Mouse (Mus musculus): ENCODE measurements at regions not wholly inside any gene's neighbourhood (a gene's known extent, or its start where the extent isn't known, plus 50 kb on each side); places are given as distances from the start of the nearest gene placed in this dataset.

GRCm38 (mm10) chr3:9922541-9923046 is 165.3 kb upstream of the Gm9833 start:
- H3K4me1 ChIP-seq (ENCODE audit: control insufficient read depth, insufficient read depth, low read length): no peaks in the 10 kb centered on the region
- H3K27me3 ChIP-seq (ENCODE audit: control insufficient read depth, insufficient read depth, low read length): no peaks in the 10 kb centered on the region
- no peak for TF ChIP-seq POLR2A (IDR thresholded peaks at IDR 0.05; ENCODE audit: control insufficient read depth, low read depth, low read length)
- TF ChIP-seq CTCF (IDR thresholded peaks at IDR 0.05; ENCODE audit: control insufficient read depth, insufficient read depth, insufficient replicate concordance, low read depth, low read length): no peak
- H3K36me3 ChIP-seq (ENCODE audit: control insufficient read depth, insufficient read depth, low read length): no peaks in the 10 kb centered on the region
- no peak overlapping the region for H3K27ac ChIP-seq (ENCODE audit: control insufficient read depth, insufficient read depth, low read depth, low read length)
- H3K4me3 ChIP-seq (ENCODE audit: control insufficient read depth, low read depth, low read length): no peak overlapping the region

- no peak overlapping the region for H3K4me3 ChIP-seq (ENCODE audit: control insufficient read depth, low read depth, low read length)
- H3K27ac ChIP-seq (ENCODE audit: control insufficient read depth, insufficient read depth, low read depth, low read length): no peak overlapping the region
- H3K27me3 ChIP-seq (ENCODE audit: control insufficient read depth, insufficient read depth, low read length): no peaks in the 10 kb centered on the region
- H3K36me3 ChIP-seq (ENCODE audit: control insufficient read depth, insufficient read depth, low read length): no peaks in the 10 kb centered on the region
- no peak for TF ChIP-seq POLR2A (IDR thresholded peaks at IDR 0.05; ENCODE audit: control insufficient read depth, low read depth, low read length)
- no peaks in the 10 kb centered on the region for H3K4me1 ChIP-seq (ENCODE audit: control insufficient read depth, insufficient read depth, low read length)
These were observed 163.3 kb upstream of the Gm9833 start for GRCm38 (mm10) chr3:9924630-9925029.

GRCm38 (mm10) chr3:9936853-9937441 is 151.0 kb upstream of the Gm9833 start:
- Histone ChIP-seq H3K4me1 (ENCODE audit: control insufficient read depth, insufficient read depth, low read length) (no peaks in the 10 kb centered on the region), H3K4me3 (ENCODE audit: control insufficient read depth, low read depth, low read length) (no peak overlapping the region), H3K36me3 (ENCODE audit: control insufficient read depth, insufficient read depth, low read length) (no peaks in the 10 kb centered on the region), H3K27ac (ENCODE audit: control insufficient read depth, insufficient read depth, low read depth, low read length) (no peak overlapping the region), H3K27me3 (ENCODE audit: control insufficient read depth, insufficient read depth, low read length) (no peaks in the 10 kb centered on the region)
- TF ChIP-seq CTCF (IDR thresholded peaks at IDR 0.05; ENCODE audit: control insufficient read depth, insufficient read depth, insufficient replicate concordance, low read depth, low read length): no peak
- no peak for TF ChIP-seq POLR2A (IDR thresholded peaks at IDR 0.05; ENCODE audit: control insufficient read depth, low read depth, low read length)

GRCm38 (mm10) chr3:9938651-9939050 is 149.3 kb upstream of the Gm9833 start:
- H3K4me1 ChIP-seq (ENCODE audit: control insufficient read depth, insufficient read depth, low read length): no peaks in the 10 kb centered on the region
- no peak for TF ChIP-seq CTCF (IDR thresholded peaks at IDR 0.05; ENCODE audit: control insufficient read depth, insufficient read depth, insufficient replicate concordance, low read depth, low read length)
- TF ChIP-seq POLR2A (IDR thresholded peaks at IDR 0.05; ENCODE audit: control insufficient read depth, low read depth, low read length): no peak
- H3K27ac ChIP-seq (ENCODE audit: control insufficient read depth, insufficient read depth, low read depth, low read length): no peak overlapping the region
- no peaks in the 10 kb centered on the region for H3K36me3 ChIP-seq (ENCODE audit: control insufficient read depth, insufficient read depth, low read length)
- no peak overlapping the region for H3K4me3 ChIP-seq (ENCODE audit: control insufficient read depth, low read depth, low read length)
- H3K27me3 ChIP-seq (ENCODE audit: control insufficient read depth, insufficient read depth, low read length): no peaks in the 10 kb centered on the region

- no peak for TF ChIP-seq CTCF (IDR thresholded peaks at IDR 0.05; ENCODE audit: control insufficient read depth, insufficient read depth, insufficient replicate concordance, low read depth, low read length)
- Histone ChIP-seq H3K36me3 (ENCODE audit: control insufficient read depth, insufficient read depth, low read length) (no peaks in the 10 kb centered on the region), H3K4me1 (ENCODE audit: control insufficient read depth, insufficient read depth, low read length) (no peaks in the 10 kb centered on the region), H3K4me3 (ENCODE audit: control insufficient read depth, low read depth, low read length) (no peak overlapping the region), H3K27me3 (ENCODE audit: control insufficient read depth, insufficient read depth, low read length) (no peaks in the 10 kb centered on the region), H3K27ac (ENCODE audit: control insufficient read depth, insufficient read depth, low read depth, low read length) (no peak overlapping the region)
These were observed 145.3 kb upstream of the Gm9833 start for GRCm38 (mm10) chr3:9942631-9943030.

GRCm38 (mm10) chr3:9947357-9948065 is 140.4 kb upstream of the Gm9833 start:
- Histone ChIP-seq H3K36me3 (ENCODE audit: control insufficient read depth, insufficient read depth, low read length) (no peaks in the 10 kb centered on the region), H3K27ac (ENCODE audit: control insufficient read depth, insufficient read depth, low read depth, low read length) (no peak overlapping the region), H3K27me3 (ENCODE audit: control insufficient read depth, insufficient read depth, low read length) (no peaks in the 10 kb centered on the region), H3K4me1 (ENCODE audit: control insufficient read depth, insufficient read depth, low read length) (no peaks in the 10 kb centered on the region), H3K4me3 (ENCODE audit: control insufficient read depth, low read depth, low read length) (no peak overlapping the region)
- TF ChIP-seq CTCF (IDR thresholded peaks at IDR 0.05; ENCODE audit: control insufficient read depth, insufficient read depth, insufficient replicate concordance, low read depth, low read length) (peak; percentile 84; the same call in 1 of the 2 replicates), POLR2A (IDR thresholded peaks at IDR 0.05; ENCODE audit: control insufficient read depth, low read depth, low read length) (no peak)

- Histone ChIP-seq H3K4me3 (ENCODE audit: control insufficient read depth, low read depth, low read length) (no peak overlapping the region), H3K27ac (ENCODE audit: control insufficient read depth, insufficient read depth, low read depth, low read length) (no peak overlapping the region), H3K36me3 (ENCODE audit: control insufficient read depth, insufficient read depth, low read length) (no peaks in the 10 kb centered on the region), H3K27me3 (ENCODE audit: control insufficient read depth, insufficient read depth, low read length) (no peaks in the 10 kb centered on the region), H3K4me1 (ENCODE audit: control insufficient read depth, insufficient read depth, low read length) (no peaks in the 10 kb centered on the region)
- TF ChIP-seq POLR2A (IDR thresholded peaks at IDR 0.05; ENCODE audit: control insufficient read depth, low read depth, low read length): no peak
- no peak for TF ChIP-seq CTCF (IDR thresholded peaks at IDR 0.05; ENCODE audit: control insufficient read depth, insufficient read depth, insufficient replicate concordance, low read depth, low read length)
These were observed 139.8 kb upstream of the Gm9833 start for GRCm38 (mm10) chr3:9948114-9948513.

All from testis, adult 2 months (tissue).